Mouse (Mus musculus) hindlimb bud, embryonic 11.5 days (tissue): ENCODE results near the gene Gpld1.

Source experiments
- DNase-seq: peaks from one replicate; pipeline ENCODE4 v3.0.0-alpha.2; 2012; ENCODE audit warnings: low read depth, low spot score; ENCODE audit errors: extremely low spot score

Gpld1 gene

GRCm38 (mm10) chr13:25019793-25020539 lies 77.0 kb downstream of the Gpld1 start, which contains the start of gene Mrs2:
Gene Mrs2 (minus strand): TSS chr13:25020379.
- peak; percentile 56 for DNase-seq

GRCm38 (mm10) chr13:25020540-25020892 lies 77.6 kb downstream of the Gpld1 start:
- no peak for DNase-seq

- no peak for DNase-seq
These were observed 79.4 kb downstream of the Gpld1 start for GRCm38 (mm10) chr13:25022386-25022785.

- DNase-seq: no peak
These were observed 80.2 kb downstream of the Gpld1 start for GRCm38 (mm10) chr13:25023129-25023528.

GRCm38 (mm10) chr13:25024655-25025054 lies 81.7 kb downstream of the Gpld1 start:
- no peak for DNase-seq

GRCm38 (mm10) chr13:25026409-25027113 lies 83.6 kb downstream of the Gpld1 start:
- no peak for DNase-seq

GRCm38 (mm10) chr13:25027114-25027425 lies 84.1 kb downstream of the Gpld1 start:
- no peak for DNase-seq

GRCm38 (mm10) chr13:25039488-25039887 lies 96.5 kb downstream of the Gpld1 start:
- no peak for DNase-seq
